Mouse (Mus musculus): ENCODE data around the gene Lcn5. TPM values are rescaled to one million over a fixed set of nuclear protein-coding genes. Genes with fewer than 3 reads are reported as not detected.
"Not testable (repeated sequence)": the region's sequence is repeated elsewhere in the genome, so short reads cannot be mapped to it uniquely, and the experiment has no call there.

Lcn5 gene
- polyA plus RNA-seq, 1 experiment: not detected

DNA sequence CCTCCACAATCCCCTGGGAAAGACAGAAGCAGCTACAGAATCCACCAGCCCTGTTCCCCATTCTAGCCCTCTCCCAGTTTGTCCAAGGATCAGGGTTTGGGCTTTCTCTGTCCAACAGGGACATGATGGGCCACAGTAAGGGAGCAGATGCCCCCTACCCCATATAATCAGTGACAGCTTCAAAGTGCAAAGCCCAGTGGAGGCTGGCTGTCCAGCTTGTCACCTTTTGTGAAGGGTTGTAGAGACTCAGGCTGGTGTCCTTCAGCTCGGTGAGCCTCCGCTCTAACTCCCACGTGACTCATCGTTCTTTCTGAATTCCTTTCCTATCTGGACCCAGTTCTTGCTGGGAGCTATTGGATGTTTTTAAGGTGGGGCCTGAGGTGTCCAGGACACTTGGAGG, 46.0 kb downstream of the Lcn5 start:
- H3K4me3 ChIP-seq (ENCODE audit: insufficient read depth, low read length): no peak overlapping the region
- peaks cover 2% of the 10 kb centered on the region; the same call in 1 of the 2 replicates for H3K4me1 ChIP-seq (ENCODE audit: control insufficient read depth, insufficient read depth, low read length)
- TF ChIP-seq CTCF (IDR thresholded peaks at IDR 0.05; ENCODE audit: extremely low read depth, insufficient read depth, low read length) (no peak), POLR2A (IDR thresholded peaks at IDR 0.05; ENCODE audit: extremely low read depth, insufficient read depth, low read length) (no peak)

DNA sequence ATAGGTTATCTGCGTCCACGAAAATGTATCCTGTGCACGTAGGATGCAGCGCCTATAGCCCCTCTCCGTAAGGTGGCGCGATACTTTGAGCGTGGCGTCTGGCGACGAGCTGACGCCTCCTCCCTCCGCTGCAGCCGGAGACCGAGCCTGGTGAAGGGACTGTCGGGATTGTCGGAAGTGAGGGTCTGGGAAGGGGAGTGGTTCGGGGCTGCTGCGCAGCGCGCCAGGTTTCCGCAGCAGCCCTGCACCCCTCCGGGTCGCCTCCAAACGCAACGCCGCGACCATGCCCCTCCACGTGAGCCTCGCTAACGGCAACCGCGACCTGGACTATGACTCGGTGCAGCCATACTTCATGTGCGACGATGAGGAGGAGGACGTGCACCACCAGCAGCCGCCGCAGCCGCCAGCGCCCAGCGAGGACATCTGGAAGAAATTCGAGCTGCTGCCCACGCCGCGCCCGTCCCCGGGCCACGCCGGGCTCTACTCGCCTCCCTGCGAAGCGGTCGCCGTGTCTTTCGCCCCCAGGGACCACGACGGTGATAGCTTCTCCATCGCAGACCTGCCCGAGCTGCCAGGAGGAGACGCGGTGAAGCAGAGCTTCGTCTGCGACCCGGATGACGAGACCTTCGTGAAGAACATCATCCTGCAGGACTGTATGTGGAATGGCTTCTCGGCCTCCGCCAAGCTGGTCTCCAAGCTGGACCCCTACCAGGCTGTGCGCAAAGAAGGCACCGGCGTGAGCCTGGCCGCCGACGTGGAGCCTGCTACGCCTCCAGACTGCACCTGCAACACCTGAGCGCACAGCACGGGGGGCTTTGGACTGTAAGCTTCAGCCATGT, 49.1 kb downstream of the Lcn5 start, which contains the start of gene Bmyc:
TSS of gene Bmyc (plus strand) at position 97 of the 839 bp plus-strand sequence.
- TF ChIP-seq POLR2A (IDR thresholded peaks at IDR 0.05; ENCODE audit: extremely low read depth, insufficient read depth, low read length) (peak; percentile 97), CTCF (IDR thresholded peaks at IDR 0.05; ENCODE audit: extremely low read depth, insufficient read depth, low read length) (peak; percentile 43)
- Histone ChIP-seq H3K4me1 (ENCODE audit: control insufficient read depth, insufficient read depth, low read length) (peaks cover 5% of the 10 kb centered on the region; the same call in 1 of the 2 replicates), H3K4me3 (ENCODE audit: insufficient read depth, low read length) (peak within 1 kb of the TSS; percentile 66), H3K27ac (ENCODE audit: insufficient read depth, low read length) (peak within 1 kb of the TSS; percentile 18)

More for the DNA sequence above, 46.0 kb downstream of the Lcn5 start:
- H3K27ac ChIP-seq (ENCODE audit: insufficient read depth, low read length): no peak overlapping the region

DNA sequence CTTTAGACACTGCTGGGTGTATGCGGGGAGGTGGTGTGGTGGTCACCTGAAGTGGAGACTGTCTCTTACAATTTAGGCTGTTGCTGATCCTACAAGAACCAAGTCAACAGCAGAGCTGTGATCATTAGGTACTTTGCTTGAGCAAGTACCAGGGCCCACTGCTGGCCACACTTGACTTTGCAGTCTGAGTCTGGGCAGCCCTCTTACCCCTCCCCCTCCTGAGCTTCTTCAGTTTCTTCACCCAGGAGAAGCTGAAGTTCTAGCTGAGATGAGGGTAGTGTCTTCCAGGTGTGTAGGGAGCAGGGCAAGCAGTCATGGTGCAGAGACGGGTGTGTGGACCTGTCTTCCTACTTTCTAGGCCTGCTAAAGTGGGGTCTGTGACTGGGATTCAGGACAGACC, 50.4 kb downstream of the Lcn5 start:
- H3K27ac ChIP-seq (ENCODE audit: insufficient read depth, low read length): no peak overlapping the region
- H3K4me3 ChIP-seq (ENCODE audit: insufficient read depth, low read length): peak overlapping the region; percentile 31
- TF ChIP-seq POLR2A (IDR thresholded peaks at IDR 0.05; ENCODE audit: extremely low read depth, insufficient read depth, low read length) (0 out of 2 replicates have a peak, but pooled peaks have one; percentile 27), CTCF (IDR thresholded peaks at IDR 0.05; ENCODE audit: extremely low read depth, insufficient read depth, low read length) (peak; percentile 41)
- H3K4me1 ChIP-seq (ENCODE audit: control insufficient read depth, insufficient read depth, low read length): peaks cover 5% of the 10 kb centered on the region; the same call in 1 of the 2 replicates

DNA sequence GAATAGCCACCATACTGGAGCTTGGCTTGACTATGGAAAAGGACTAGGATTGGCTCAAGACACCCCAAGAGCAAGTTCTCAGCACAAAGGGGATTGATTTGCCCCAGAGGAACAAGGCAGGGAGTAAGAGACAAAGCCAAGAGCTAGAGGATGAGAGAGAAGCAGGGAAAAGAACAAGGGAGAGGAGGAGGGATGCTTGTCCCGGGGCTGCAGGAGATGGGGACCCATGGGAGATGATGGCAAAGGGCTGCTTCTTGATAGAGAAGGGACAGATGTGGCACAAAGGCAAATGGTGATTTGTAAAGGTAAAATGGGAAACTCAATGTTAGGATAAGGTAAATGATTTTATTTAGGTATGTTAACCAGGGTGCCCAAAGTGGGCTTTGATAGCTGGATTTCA, 51.3 kb downstream of the Lcn5 start:
- H3K4me1 ChIP-seq (ENCODE audit: control insufficient read depth, insufficient read depth, low read length); H3K27ac ChIP-seq (ENCODE audit: insufficient read depth, low read length); H3K4me3 ChIP-seq (ENCODE audit: insufficient read depth, low read length): not testable (repeated sequence)

DNA sequence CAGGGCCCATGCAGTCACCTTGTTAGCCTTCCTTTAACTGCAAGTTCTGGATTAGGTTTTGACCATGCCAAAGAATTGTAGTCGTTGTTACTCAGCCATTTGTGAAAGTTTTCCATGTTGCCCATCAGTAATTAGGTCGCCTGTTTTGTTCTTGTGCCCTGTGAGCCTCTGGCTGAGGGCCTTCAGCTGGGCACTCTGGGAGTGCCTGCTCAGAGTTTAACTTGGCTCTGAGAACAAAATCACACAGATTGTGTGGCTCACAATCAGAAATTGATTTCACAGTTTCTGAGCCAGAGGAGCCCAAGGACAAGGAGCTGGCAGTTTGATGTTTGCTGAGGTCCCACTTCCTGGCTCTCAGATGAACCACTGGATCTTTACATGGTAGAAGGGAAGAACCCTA, 52.0 kb downstream of the Lcn5 start:
- not testable (repeated sequence) for H3K27ac ChIP-seq (ENCODE audit: insufficient read depth, low read length); H3K4me1 ChIP-seq (ENCODE audit: control insufficient read depth, insufficient read depth, low read length); H3K4me3 ChIP-seq (ENCODE audit: insufficient read depth, low read length)

Other genes starting within 250 kb of the Lcn5 start
- gene Fut7, start 234.7 kb upstream of the Lcn5 start, polyA plus RNA-seq (2012; rRNA removed): 0.38 and 0.48 TPM in 2 replicates
- gene Abca2, start 229.2 kb upstream of the Lcn5 start, polyA plus RNA-seq (2012; rRNA removed): 105 and 109 TPM in 2 replicates
- 0.72 and 0.79 TPM in 2 replicates for gene Clic3, start 201.1 kb upstream of the Lcn5 start, polyA plus RNA-seq (2012; rRNA removed)
- 137 TPM in 2 replicates for gene Paxx, start 196.9 kb upstream of the Lcn5 start, polyA plus RNA-seq (2012; rRNA removed)
- 2,250 and 2,426 TPM in 2 replicates for gene Ptgds, start 187.9 kb upstream of the Lcn5 start, polyA plus RNA-seq (2012; rRNA removed)
- not detected in 2 replicates for gene Lcn12, start 164.0 kb upstream of the Lcn5 start, polyA plus RNA-seq (2012; rRNA removed)
- 44.3 and 46.1 TPM in 2 replicates for gene Fbxw5, start 157.2 kb upstream of the Lcn5 start, polyA plus RNA-seq (2012; rRNA removed)
- gene C8g, start 156.2 kb upstream of the Lcn5 start, polyA plus RNA-seq (2012; rRNA removed): 2.3 and 3.3 TPM in 2 replicates
- gene Traf2, start 111.0 kb upstream of the Lcn5 start, polyA plus RNA-seq (2012; rRNA removed): 8.4 and 9.1 TPM in 2 replicates
- gene Edf1, start 100.1 kb upstream of the Lcn5 start, polyA plus RNA-seq (2012; rRNA removed): 270 and 276 TPM in 2 replicates
- gene Mamdc4, start 83.1 kb upstream of the Lcn5 start, polyA plus RNA-seq (2012; rRNA removed): 1.1 and 1.2 TPM in 2 replicates
- 123 and 129 TPM in 2 replicates for gene Phpt1, start 82.7 kb upstream of the Lcn5 start, polyA plus RNA-seq (2012; rRNA removed)
- 115 and 125 TPM in 2 replicates for gene Ajm1, start 76.2 kb upstream of the Lcn5 start, polyA plus RNA-seq (2012; rRNA removed)
- 158 and 162 TPM in 2 replicates for gene Rabl6, start 49.4 kb upstream of the Lcn5 start, polyA plus RNA-seq (2012; rRNA removed)
- gene Ccdc183, start 40.3 kb upstream of the Lcn5 start, polyA plus RNA-seq (2012; rRNA removed): 0.02 TPM in 1 of 2 replicates, not detected in the other
- 73.9 and 82.8 TPM in 2 replicates for gene Tmem141, start 35.9 kb upstream of the Lcn5 start, polyA plus RNA-seq (2012; rRNA removed)
- 0.30 and 0.33 TPM in 2 replicates for gene Fcna, start 29.9 kb upstream of the Lcn5 start, polyA plus RNA-seq (2012; rRNA removed)
- not detected in 2 replicates for gene Lcn8, start 4.8 kb upstream of the Lcn5 start, polyA plus RNA-seq (2012; rRNA removed)
- gene Lcn6, start 18.8 kb downstream of the Lcn5 start, polyA plus RNA-seq (2012; rRNA removed): not detected in 2 replicates
- gene Lcn10, start 24.8 kb downstream of the Lcn5 start, polyA plus RNA-seq (2012; rRNA removed): not detected in 2 replicates
- gene Obp2a, start 42.1 kb downstream of the Lcn5 start, polyA plus RNA-seq (2012; rRNA removed): not detected in 2 replicates
- gene Bmyc, start 48.8 kb downstream of the Lcn5 start, polyA plus RNA-seq (2012; rRNA removed): 99.6 and 101 TPM in 2 replicates
- 0.15 TPM in 1 of 2 replicates, not detected in the other for gene Obp2b, start 79.1 kb downstream of the Lcn5 start, polyA plus RNA-seq (2012; rRNA removed)
- gene Lcn3, start 107.6 kb downstream of the Lcn5 start, polyA plus RNA-seq (2012; rRNA removed): not detected in 2 replicates
- gene Lcn11, start 119.1 kb downstream of the Lcn5 start, polyA plus RNA-seq (2012; rRNA removed): not detected in 2 replicates
- not detected in 2 replicates for gene Gm13539, start 124.3 kb downstream of the Lcn5 start, polyA plus RNA-seq (2012; rRNA removed)
- not detected in 2 replicates for gene Glt6d1, start 157.9 kb downstream of the Lcn5 start, polyA plus RNA-seq (2012; rRNA removed)
- gene Lcn9, start 165.2 kb downstream of the Lcn5 start, polyA plus RNA-seq (2012; rRNA removed): not detected in 2 replicates
- 0.08 TPM in 1 of 2 replicates, not detected in the other for gene Sohlh1, start 189.3 kb downstream of the Lcn5 start, polyA plus RNA-seq (2012; rRNA removed)
- 191 and 197 TPM in 2 replicates for gene Kcnt1, start 205.8 kb downstream of the Lcn5 start, polyA plus RNA-seq (2012; rRNA removed)